Mouse (Mus musculus) frontal cortex, postnatal 10 days (tissue): ENCODE results near the gene Wdpcp.

ENCODE experiments used
- DNase-seq, 2 experiments: peaks; one replicate each; pipeline ENCODE4 v3.0.0; 2022; ENCODE audit warnings: low spot score in 2 of 2, mixed read lengths in 1 of 2

Wdpcp gene

DNA sequence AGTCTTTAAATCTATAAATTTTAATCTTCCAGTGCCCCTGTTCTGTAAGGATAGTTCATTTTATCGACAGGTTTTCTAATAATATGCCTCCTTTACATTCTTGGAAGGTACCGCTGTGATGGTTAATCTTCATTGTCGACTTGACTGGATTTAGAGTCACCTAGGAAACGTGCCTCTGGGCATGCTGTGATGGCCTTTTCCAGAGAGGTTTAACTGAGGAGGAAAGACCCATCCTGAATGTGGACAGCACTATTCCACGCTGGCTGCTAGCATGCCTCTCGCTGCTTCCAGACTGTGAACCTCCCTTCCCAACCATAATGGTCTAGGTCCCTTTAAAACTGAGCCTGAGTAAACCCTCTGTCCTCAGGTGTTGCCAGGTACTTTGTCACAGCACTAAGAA lies 163.2 kb downstream of the Wdpcp start:
- DNase-seq: no peak

DNA sequence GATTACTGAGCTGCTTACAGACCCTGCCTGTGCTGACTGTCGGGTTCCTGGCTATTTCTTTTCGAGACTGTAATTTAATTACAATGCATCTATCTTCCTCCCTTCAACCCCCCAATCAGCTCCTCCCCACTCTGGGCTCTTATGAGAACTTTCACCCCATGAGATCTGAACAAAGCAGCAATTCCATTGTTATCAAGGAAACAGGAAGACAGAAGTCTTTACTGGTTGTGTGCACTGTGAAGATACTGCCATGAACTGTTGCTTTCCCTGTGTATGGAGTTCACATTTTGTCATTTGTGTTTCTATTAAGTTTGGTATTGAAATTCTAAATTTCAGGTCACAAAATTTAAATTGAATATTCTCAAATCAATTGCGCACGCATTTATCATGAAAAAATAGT lies 177.5 kb downstream of the Wdpcp start:
- no peak for DNase-seq

DNA sequence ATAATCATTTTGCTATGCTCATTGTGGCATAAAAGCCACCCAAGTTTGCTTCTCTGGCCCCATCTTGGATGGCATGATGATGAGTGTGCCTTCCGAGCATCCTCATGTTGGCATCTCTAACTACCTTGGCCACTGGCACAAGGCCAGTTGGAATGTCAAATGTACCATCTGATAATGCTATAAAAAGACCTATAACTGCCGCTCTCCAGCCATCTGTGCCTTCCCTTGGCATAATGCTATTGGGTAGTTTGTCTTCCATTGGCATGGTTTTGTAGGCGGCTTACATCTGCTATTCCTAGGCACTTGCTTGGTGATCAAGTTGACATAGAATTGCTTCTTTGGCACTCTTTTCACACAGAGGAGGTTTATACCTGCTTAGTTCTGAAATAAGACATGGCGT lies 191.2 kb downstream of the Wdpcp start:
- no peak for DNase-seq

DNA sequence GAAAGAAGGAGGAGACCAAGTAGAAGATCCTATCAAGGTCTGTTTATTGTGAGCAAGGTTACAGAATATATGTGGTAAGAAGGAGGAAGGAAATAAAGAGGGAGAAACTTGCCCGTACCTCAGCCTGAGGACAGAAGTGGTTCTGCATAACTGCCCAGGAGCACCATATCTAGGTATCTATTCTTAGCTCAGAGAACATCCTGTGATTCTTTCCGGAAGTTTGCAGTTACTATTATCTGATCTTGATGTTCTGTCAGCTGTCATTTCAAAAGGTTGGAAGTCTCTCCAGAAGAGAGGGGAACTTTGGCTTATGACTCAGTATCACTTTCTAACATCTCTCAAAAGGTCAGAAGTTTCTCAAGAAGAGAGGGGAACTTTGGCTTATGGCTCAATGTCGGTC lies 216.8 kb downstream of the Wdpcp start:
- no peak for DNase-seq

DNA sequence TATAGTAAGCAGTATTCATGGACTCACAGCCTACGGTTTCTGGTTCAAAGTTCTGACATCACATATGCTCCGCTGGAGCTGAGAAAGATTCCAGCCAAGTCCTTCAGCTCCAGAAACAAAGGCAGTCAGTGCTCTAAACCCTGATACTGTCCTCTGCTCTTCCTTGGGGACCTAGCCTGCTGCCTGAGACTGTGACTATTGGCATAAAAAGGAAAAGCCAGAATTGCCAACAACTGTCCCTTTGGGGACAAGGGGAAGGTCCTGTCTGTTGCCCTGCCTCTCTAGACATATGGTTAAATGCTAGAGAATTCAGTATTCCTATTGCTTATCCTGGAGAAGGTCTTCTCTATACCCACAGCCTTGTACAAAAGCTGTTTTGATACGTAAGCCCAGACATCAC lies 252.9 kb downstream of the Wdpcp start:
- no peak for DNase-seq

DNA sequence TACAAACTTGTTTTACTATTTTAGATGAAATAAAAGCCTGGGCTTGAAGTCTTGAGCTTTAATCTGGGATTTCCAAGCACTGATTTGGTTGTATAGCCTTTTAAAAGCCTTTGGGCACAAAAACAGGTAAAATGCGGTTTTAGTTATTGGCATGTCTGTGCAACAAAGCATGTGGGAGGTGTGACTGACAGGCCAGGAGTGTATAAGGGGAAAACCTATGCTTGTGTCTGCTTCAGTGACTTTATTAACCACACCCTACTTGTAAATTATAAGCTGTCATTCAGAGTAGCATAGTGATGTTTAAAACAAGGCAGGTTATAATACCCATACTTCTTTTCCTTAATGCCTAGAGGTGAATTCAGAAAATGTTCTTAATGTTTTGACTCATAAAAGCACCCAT lies 254.5 kb downstream of the Wdpcp start:
- no peak for DNase-seq

DNA sequence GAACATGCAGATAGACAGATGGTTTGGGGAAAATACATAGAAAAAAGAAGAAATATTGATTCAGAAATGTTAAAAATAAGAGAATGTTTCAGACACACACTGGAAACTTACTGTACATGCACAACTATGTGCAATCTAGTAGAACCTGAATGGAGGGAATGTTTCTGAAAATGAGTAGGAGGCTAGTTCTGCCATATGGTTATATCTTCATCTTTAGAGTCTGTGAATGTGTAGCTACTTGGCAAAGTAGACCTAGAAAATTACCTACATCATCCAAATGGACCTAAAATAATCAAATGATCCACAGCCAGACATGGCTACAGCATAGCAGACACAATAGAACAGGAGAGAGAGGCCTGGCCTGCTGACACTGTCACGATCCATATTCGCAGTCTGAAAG lies 275.0 kb downstream of the Wdpcp start:
- no peak for DNase-seq

DNA sequence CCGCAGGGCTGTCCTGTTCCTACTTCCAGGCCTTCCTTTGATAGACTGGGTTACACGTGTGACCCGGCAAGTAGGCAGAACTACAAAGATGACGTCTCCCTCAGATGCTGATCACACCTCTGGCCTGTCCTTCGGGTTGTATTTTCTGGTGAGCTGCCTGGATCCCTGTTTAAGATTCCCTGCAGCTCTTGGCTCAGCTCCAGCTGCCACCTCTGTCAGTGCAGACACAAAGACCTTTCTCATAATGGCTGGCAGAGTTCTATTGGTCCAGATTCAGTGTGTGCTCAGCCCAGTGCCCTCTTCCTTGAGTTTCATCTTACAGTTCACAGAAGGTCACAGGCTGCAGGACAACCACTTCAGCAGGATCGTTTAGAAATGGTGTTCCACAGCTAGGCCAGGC lies 292.0 kb downstream of the Wdpcp start:
- peak in 1 of 2 experiments; percentile 13 for DNase-seq

DNA sequence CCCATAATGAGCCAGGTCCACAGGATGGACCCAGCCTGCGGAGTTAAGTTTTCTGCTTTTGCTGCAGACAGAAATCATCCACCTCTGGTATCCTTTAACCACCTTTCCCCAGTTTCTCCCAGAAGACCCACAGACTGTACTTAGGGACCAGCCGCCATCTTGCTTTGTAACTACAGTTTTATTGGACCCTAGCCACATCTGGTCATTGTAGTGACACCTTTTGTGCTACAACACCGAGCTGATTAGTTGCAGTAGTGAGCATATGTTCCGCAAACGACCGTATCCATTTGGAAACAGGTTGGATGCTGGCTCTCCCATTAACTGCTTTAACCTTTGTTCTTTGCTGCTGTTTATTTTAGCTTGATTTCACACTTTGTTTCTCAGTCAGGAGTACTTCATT lies 292.5 kb downstream of the Wdpcp start:
- DNase-seq: no peak

DNA sequence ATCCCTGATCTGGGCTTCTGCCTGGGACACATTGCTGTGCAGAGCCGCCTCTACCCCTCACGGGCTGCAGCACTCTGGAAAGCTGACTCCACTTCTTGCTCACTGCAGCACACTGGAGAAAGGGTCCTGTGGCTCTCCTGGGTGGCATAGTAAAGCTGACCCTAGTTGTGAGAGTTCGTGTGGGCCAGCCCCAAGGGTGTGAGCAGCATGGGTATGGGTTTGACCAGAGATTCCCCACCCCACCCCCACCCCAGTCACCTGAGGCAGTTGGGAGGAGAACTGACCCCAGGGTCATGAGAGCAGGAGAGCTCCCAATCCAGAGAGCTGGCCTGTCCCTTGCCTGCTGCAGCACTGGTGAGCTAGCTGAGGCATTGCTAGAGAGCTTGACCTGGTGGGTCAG lies 296.6 kb downstream of the Wdpcp start:
- DNase-seq: no peak

DNA sequence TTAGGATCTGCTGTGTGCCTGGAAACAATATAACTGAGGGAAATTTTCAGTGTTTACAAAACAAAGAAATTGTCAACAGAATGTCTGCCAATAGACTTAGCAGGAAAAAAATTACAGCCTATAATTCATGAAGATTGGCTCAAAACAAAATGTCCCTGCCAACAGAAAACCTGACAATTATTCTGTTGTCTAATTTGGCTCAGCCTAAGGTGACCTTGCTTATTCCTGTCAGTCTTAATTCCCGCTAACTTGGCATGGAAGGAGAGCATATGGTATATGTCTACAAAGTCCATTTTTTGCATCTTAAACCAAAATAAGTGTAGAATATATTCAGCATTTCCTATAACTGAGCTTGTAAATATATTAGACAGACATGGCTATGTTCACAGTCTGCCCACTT lies 298.8 kb downstream of the Wdpcp start:
- no peak for DNase-seq

DNA sequence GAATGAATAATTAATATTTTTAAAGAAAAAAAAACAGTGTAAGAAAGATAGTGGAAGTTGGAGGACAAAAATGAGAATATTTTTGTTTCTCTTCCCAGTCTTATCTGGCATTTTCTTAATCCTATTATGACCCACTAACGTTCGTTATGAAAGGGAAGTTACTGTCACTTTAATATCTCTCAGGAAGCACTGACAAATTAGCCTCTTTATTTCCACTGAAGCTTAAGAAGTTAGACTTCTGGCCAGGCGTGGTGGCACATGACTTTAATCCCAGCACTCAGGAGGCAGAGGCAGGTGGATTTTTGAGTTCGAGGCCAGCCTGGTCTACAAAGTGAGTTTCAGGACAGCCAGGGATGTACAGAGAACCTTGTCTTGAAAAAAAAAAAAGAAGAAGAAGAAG lies 299.7 kb downstream of the Wdpcp start:
- DNase-seq: no peak

DNA sequence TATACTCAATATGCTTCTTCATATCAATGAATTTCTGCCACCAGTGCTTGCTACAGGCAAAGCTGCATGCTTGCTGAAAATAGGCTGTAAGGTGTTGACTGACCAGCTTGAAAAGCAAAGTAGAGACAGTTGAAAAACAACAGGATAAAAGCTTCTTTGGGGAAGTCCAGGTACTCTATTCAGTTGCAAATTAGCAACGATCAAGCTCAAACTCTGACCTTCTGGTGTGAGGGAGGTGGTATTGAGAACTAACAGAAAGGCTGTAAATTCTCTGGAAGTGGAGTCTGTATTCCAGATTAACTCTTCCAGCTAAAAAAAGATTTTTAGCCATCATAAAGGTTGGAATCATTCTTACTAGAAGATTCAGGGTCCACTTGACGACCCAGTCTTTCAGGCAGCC lies 303.0 kb downstream of the Wdpcp start:
- DNase-seq: no peak

DNA sequence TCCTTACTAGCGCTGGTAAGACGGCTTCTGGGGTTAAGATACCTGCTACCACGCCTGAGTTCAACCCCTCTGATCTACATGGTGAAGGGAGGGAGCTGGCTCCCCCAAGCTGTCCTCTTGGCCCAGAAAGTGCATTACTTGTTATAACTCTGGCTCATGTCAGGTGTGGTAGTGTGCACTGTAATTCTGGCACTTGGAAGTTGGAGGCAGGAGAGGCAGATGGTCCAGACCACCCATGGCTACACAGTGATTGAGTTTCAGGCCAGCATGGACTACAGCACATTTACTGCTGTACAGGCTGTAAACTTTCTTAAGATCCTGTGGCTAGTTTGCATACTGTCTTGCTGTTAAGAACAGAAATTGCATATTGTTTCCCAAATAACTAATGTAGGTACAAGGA lies 322.7 kb downstream of the Wdpcp start:
- no peak for DNase-seq

DNA sequence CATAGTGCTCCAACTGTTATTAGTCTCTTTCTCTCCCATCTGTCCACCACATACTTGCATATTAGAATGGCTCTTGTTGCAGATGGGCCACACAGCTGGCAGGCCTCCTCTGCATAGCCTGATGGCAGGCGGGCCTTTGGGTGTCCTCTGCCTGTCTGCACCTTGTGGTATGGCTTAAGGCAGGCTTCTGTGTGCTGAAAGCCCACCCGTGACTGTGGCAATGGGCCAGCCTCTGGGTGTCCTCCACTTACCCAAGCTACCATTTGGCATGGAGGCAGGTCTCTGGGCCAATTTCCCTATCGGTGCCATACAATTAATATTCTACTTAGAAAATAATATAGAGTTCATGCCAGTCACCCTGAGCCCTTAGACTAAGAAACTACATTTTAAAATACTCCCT lies 350.5 kb downstream of the Wdpcp start:
- no peak for DNase-seq
